Mouse (Mus musculus) limb, embryonic 12.5 days (tissue): Measurements from ENCODE around the gene Olfr160. TPM values are rescaled to one million over a fixed set of nuclear protein-coding genes. Genes with fewer than 3 reads are reported as not detected.

Source experiments
- ATAC-seq: fragments of 200-750 bp; cut with Nextera tagmentation; 2 replicates; pipeline ENCODE4 v1.8.0; 2017; ENCODE audit warnings: low read depth, moderate TSS enrichment; ENCODE audit not compliant: insufficient number of reproducible peaks, insufficient read depth, low FRiP score, low TSS enrichment
- H3K27ac ChIP-seq: fragments of 300-500 bp; sonication (generic); 2 replicates; pipeline ENCODE4 v1.5.1; 2016; ENCODE audit warnings: mild to moderate bottlenecking, moderate library complexity
- H3K27me3 ChIP-seq: fragments of 300-500 bp; sonication (generic); 2 replicates; pipeline ENCODE4 v1.6.1; 2016; ENCODE audit warnings: mild to moderate bottlenecking, moderate library complexity
- H3K36me3 ChIP-seq: fragments of 300-500 bp; sonication (generic); 2 replicates; pipeline ENCODE4 v1.6.1; 2016; ENCODE audit warnings: mild to moderate bottlenecking, moderate library complexity
- H3K4me1 ChIP-seq: fragments of 300-500 bp; sonication (generic); replicated peaks from 2 replicates; pipeline ENCODE4 v1.6.1; 2016
- H3K4me2 ChIP-seq: fragments of 300-500 bp; sonication (generic); 2 replicates; pipeline ENCODE4 v1.6.1; 2016; ENCODE audit warnings: mild to moderate bottlenecking, moderate library complexity
- H3K4me3 ChIP-seq: fragments of 300-500 bp; sonication (generic); replicated peaks from 2 replicates; pipeline ENCODE4 v1.5.1; 2016; ENCODE audit warnings: mild to moderate bottlenecking
- H3K9ac ChIP-seq: fragments of 300-500 bp; sonication (generic); replicated peaks from 2 replicates; pipeline ENCODE4 v1.6.1; 2016; ENCODE audit warnings: mild to moderate bottlenecking, moderate library complexity
- H3K9me3 ChIP-seq: fragments of 300-500 bp; sonication (generic); 2 replicates; pipeline ENCODE4 v1.6.1; 2016; ENCODE audit warnings: mild to moderate bottlenecking, moderate library complexity
- WGBS: fragments of 180-500 bp; shearing (Covaris S2); methylation state at CpG from one replicate; pipeline ENCODE4 v1.1.7; 2016; 5-methylcytosine and 5-hydroxymethylcytosine counted together
- polyA plus RNA-seq: library from polyadenylated mRNA; unstranded; fragments of >200 nt; fragmentation: Nextera tagmentation; extraction: Ambion mirVana; gene quantifications from 2 replicates; pipeline ENCODE4 v1.2.1, GENCODE M21; 2016

Gene Olfr160
- polyA plus RNA-seq, 1 experiment from 2014 or later, result not detected

- Histone ChIP-seq H3K4me3 (no peak overlapping the region), H3K9ac (no peak overlapping the region), H3K9me3 (no peaks in the 10 kb centered on the region), H3K27ac (no peak overlapping the region), H3K4me1 (no peaks in the 10 kb centered on the region), H3K4me2 (no peak overlapping the region), H3K36me3 (no peaks in the 10 kb centered on the region), H3K27me3 (no peaks in the 10 kb centered on the region)
- no peak for ATAC-seq
- WGBS, result 96% methylated on average over 1 of the region's 1 CpGs
These were observed 34.9 kb downstream of the Olfr160 start for GRCm38 (mm10) chr9:37681123-37681522.

- Histone ChIP-seq H3K9ac (no peak overlapping the region), H3K36me3 (no peaks in the 10 kb centered on the region), H3K27ac (no peak overlapping the region), H3K27me3 (no peaks in the 10 kb centered on the region), H3K4me1 (no peaks in the 10 kb centered on the region), H3K9me3 (no peaks in the 10 kb centered on the region), H3K4me2 (no peak overlapping the region), H3K4me3 (no peak overlapping the region)
- ATAC-seq, result no peak
- WGBS, result 89% methylated on average over 4 of the region's 4 CpGs
These were observed 40.8 kb downstream of the Olfr160 start for GRCm38 (mm10) chr9:37675287-37675686.

GRCm38 (mm10) chr9:37670261-37670660 lies 45.8 kb downstream of the Olfr160 start:
- Histone ChIP-seq H3K9me3 (no peaks in the 10 kb centered on the region), H3K27ac (no peak overlapping the region), H3K4me3 (no peak overlapping the region), H3K36me3 (no peaks in the 10 kb centered on the region), H3K9ac (no peak overlapping the region), H3K27me3 (no peaks in the 10 kb centered on the region), H3K4me1 (no peaks in the 10 kb centered on the region), H3K4me2 (no peak overlapping the region)
- 91% methylated on average over 3 of the region's 3 CpGs for whole genome bisulfite sequencing
- ATAC-seq, result no peak

- ATAC-seq, result no peak
- no peak overlapping the region for H3K9ac ChIP-seq
- 73% methylated on average over 4 of the region's 4 CpGs for WGBS
- H3K4me1 ChIP-seq, result no peaks in the 10 kb centered on the region
- no peak overlapping the region for H3K4me2 ChIP-seq
- H3K4me3 ChIP-seq, result no peak overlapping the region
- no peaks in the 10 kb centered on the region for H3K36me3 ChIP-seq
- no peaks in the 10 kb centered on the region for H3K9me3 ChIP-seq
- H3K27me3 ChIP-seq, result no peaks in the 10 kb centered on the region
- H3K27ac ChIP-seq, result no peak overlapping the region
These were observed 46.4 kb downstream of the Olfr160 start for GRCm38 (mm10) chr9:37669678-37670077.

GRCm38 (mm10) chr9:37669115-37669514 lies 46.9 kb downstream of the Olfr160 start, which contains the start of gene Panx3:
Panx3 (minus strand) TSS chr9:37669235.
- Histone ChIP-seq H3K36me3 (no peaks in the 10 kb centered on the region), H3K4me3 (no peak within 1 kb of the TSS), H3K9me3 (no peaks in the 10 kb centered on the region), H3K9ac (no peak within 1 kb of the TSS), H3K27me3 (no peaks in the 10 kb centered on the region), H3K27ac (no peak within 1 kb of the TSS), H3K4me2 (no peak within 1 kb of the TSS), H3K4me1 (no peaks in the 10 kb centered on the region)
- ATAC-seq, result no peak
- WGBS, result 68% methylated on average over 6 of the region's 6 CpGs

- no peak overlapping the region for H3K4me3 ChIP-seq
- H3K27ac ChIP-seq, result no peak overlapping the region
- no peaks in the 10 kb centered on the region for H3K36me3 ChIP-seq
- no peak overlapping the region for H3K4me2 ChIP-seq
- ATAC-seq, result no peak
- no peaks in the 10 kb centered on the region for H3K27me3 ChIP-seq
- H3K9me3 ChIP-seq, result no peaks in the 10 kb centered on the region
- H3K9ac ChIP-seq, result no peak overlapping the region
- H3K4me1 ChIP-seq, result no peaks in the 10 kb centered on the region
- 74% methylated on average over 7 of the region's 7 CpGs for WGBS
These were observed 50.0 kb downstream of the Olfr160 start for GRCm38 (mm10) chr9:37666045-37666444.

- H3K4me1 ChIP-seq, result no peaks in the 10 kb centered on the region
- no peaks in the 10 kb centered on the region for H3K9me3 ChIP-seq
- WGBS, result 81% methylated on average over 2 of the region's 2 CpGs
These were observed 51.4 kb downstream of the Olfr160 start for GRCm38 (mm10) chr9:37664604-37665003.

GRCm38 (mm10) chr9:37663210-37663609 lies 52.8 kb downstream of the Olfr160 start:
- WGBS, result 74% methylated on average over 1 of the region's 1 CpGs
- ATAC-seq, result no peak
- H3K9ac ChIP-seq, result no peak overlapping the region
- H3K4me2 ChIP-seq, result no peak overlapping the region
- no peaks in the 10 kb centered on the region for H3K36me3 ChIP-seq
- H3K9me3 ChIP-seq, result no peaks in the 10 kb centered on the region
- no peak overlapping the region for H3K27ac ChIP-seq
- no peaks in the 10 kb centered on the region for H3K4me1 ChIP-seq
- H3K4me3 ChIP-seq, result no peak overlapping the region
- no peaks in the 10 kb centered on the region for H3K27me3 ChIP-seq

More at GRCm38 (mm10) chr9:37664604-37665003, 51.4 kb downstream of the Olfr160 start:
- Histone ChIP-seq H3K36me3 (no peaks in the 10 kb centered on the region), H3K27me3 (no peaks in the 10 kb centered on the region), H3K4me2 (no peak overlapping the region), H3K27ac (no peak overlapping the region), H3K4me3 (no peak overlapping the region), H3K9ac (no peak overlapping the region)
- no peak for ATAC-seq

- Histone ChIP-seq H3K36me3 (peaks cover 3% of the 10 kb centered on the region), H3K9me3 (no peaks in the 10 kb centered on the region), H3K4me1 (peaks cover 10% of the 10 kb centered on the region; the same call in 1 of the 2 replicates), H3K27me3 (no peaks in the 10 kb centered on the region), H3K27ac (no peak overlapping the region), H3K9ac (no peak overlapping the region), H3K4me2 (no peak overlapping the region), H3K4me3 (no peak overlapping the region)
- ATAC-seq, result no peak
- WGBS, result 87% methylated on average over 6 of the region's 6 CpGs
These were observed 56.6 kb downstream of the Olfr160 start for GRCm38 (mm10) chr9:37659413-37659812.

Other genes starting within 250 kb of the Olfr160 start
- gene Msantd2, start 226.9 kb downstream of the Olfr160 start, polyA plus RNA-seq, result 40.4 and 45.0 TPM in 2 replicates
- gene Esam, start 188.2 kb downstream of the Olfr160 start, polyA plus RNA-seq, result 26.8 and 29.7 TPM in 2 replicates
- gene Vsig2, start 177.0 kb downstream of the Olfr160 start, polyA plus RNA-seq, result 0.95 and 1.6 TPM in 2 replicates
- 5.1 and 6.1 TPM in 2 replicates for gene Nrgn, start 163.3 kb downstream of the Olfr160 start, polyA plus RNA-seq
- gene Siae, start 160.6 kb downstream of the Olfr160 start, polyA plus RNA-seq, result 4.5 and 5.0 TPM in 2 replicates
- gene Spa17, start 102.5 kb downstream of the Olfr160 start, polyA plus RNA-seq, result 6.0 and 6.1 TPM in 2 replicates
- gene Tbrg1, start 58.9 kb downstream of the Olfr160 start, polyA plus RNA-seq, result 138 and 145 TPM in 2 replicates
- 0.61 and 4.9 TPM in 2 replicates for gene Panx3, start 47.0 kb downstream of the Olfr160 start, polyA plus RNA-seq
- not detected in 2 replicates for gene Olfr874, start 28.9 kb upstream of the Olfr160 start, polyA plus RNA-seq
- not detected in 2 replicates for gene Olfr875, start 55.6 kb upstream of the Olfr160 start, polyA plus RNA-seq
- not detected in 2 replicates for gene Olfr876, start 86.8 kb upstream of the Olfr160 start, polyA plus RNA-seq
- gene Olfr877, start 138.0 kb upstream of the Olfr160 start, polyA plus RNA-seq, result not detected in 2 replicates
- gene Olfr145, start 180.5 kb upstream of the Olfr160 start, polyA plus RNA-seq, result not detected in 2 replicates
- gene Olfr878, start 201.6 kb upstream of the Olfr160 start, polyA plus RNA-seq, result not detected in 2 replicates